Mouse (Mus musculus): ENCODE measurements around the gene Atp8a1.

- TF ChIP-seq GATA1 (IDR thresholded peaks at IDR 0.05; ENCODE audit: borderline replicate concordance, low read length) (no peak), FLI1 (IDR thresholded peaks at IDR 0.05; ENCODE audit: low read length) (no peak)
These were observed 24.2 kb upstream of the Atp8a1 start for GRCm38 (mm10) chr5:67871414-67871813.

All from megakaryocyte, embryonic 14.5 days (primary cell).